Mouse (Mus musculus): ENCODE results near the gene Gdf10. TPM values are rescaled to one million over a fixed set of nuclear protein-coding genes. Genes with fewer than 3 reads are reported as not detected.

Gene Gdf10
- polyA plus RNA-seq (2012; rRNA removed), result 4.6 and 16.3 TPM in 2 replicates

GRCm38 (mm10) chr14:33923168-33924070 lies at the start of gene Gdf10:
Gene Gdf10, plus strand, starts transcription at chr14:33923587.

DNA sequence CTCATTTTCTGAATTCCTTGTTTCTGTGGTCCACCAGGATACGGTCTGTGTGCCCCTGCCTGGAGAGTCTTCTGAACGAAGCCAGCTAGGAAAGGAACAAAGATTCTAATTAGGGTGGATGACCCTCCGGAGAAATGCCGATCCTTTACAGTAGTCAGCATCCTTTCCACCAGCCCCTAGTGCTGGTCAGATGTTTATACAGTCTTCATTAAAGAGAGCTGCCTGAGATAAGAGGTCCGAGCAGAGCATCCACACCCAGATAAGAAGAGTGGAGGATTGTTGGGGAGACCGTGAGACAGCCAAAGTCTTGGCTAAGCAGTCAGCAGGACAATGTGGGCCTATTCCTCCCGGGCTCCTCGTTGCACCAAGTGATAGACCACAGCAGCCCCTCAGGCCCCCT lies 17.4 kb downstream of the Gdf10 start, which contains the start of gene Gdf2:
TSS of gene Gdf2 (plus strand) at position 301 of the 400 bp plus-strand sequence.

GRCm38 (mm10) chr14:33953761-33954160 lies 30.4 kb downstream of the Gdf10 start, which contains the start of gene Rbp3:
Gene Rbp3, plus strand, starts transcription at chr14:33954003.

GRCm38 (mm10) chr14:33978604-33979059 lies 55.2 kb downstream of the Gdf10 start, which contains the start of gene Zfp488:
Gene Zfp488, minus strand, starts transcription at chr14:33978764.

Other genes with a start within 250 kb of the Gdf10 start
- gene Gdf2, start 17.5 kb downstream of the Gdf10 start, polyA plus RNA-seq (2012; rRNA removed), result not detected in 2 replicates
- gene Rbp3, start 30.4 kb downstream of the Gdf10 start, polyA plus RNA-seq (2012; rRNA removed), result not detected in 2 replicates
- 0.53 and 0.86 TPM in 2 replicates for gene Zfp488, start 55.2 kb downstream of the Gdf10 start, polyA plus RNA-seq (2012; rRNA removed)
- not detected in 2 replicates for gene Gm30083, start 91.6 kb downstream of the Gdf10 start, polyA plus RNA-seq (2012; rRNA removed)
- not detected in 2 replicates for gene Gm5460, start 93.2 kb downstream of the Gdf10 start, polyA plus RNA-seq (2012; rRNA removed)
- gene Antxrl, start 129.1 kb downstream of the Gdf10 start, polyA plus RNA-seq (2012; rRNA removed), result not detected in 2 replicates
- 0.07 and 2.8 TPM in 2 replicates for gene Anxa8, start 162.4 kb downstream of the Gdf10 start, polyA plus RNA-seq (2012; rRNA removed)
- gene A630023A22Rik, start 179.2 kb downstream of the Gdf10 start, polyA plus RNA-seq (2012; rRNA removed), result not detected in 2 replicates
- gene Npy4r, start 228.9 kb downstream of the Gdf10 start, polyA plus RNA-seq (2012; rRNA removed), result 0.04 and 0.09 TPM in 2 replicates